Mouse (Mus musculus): ENCODE results near the gene Kxd1.

Gene Kxd1

GRCm38 (mm10) chr8:70493692-70494415, 33.9 kb downstream of the Kxd1 start:
- DNase-seq (ENCODE audit: extremely low spot score): no peak

GRCm38 (mm10) chr8:70492664-70493640, 34.8 kb downstream of the Kxd1 start, which contains the start of gene Crlf1:
Gene Crlf1, plus strand, starts transcription at chr8:70493158.
- DNase-seq (ENCODE audit: extremely low spot score): no peak

GRCm38 (mm10) chr8:70490880-70491495, 36.8 kb downstream of the Kxd1 start:
- DNase-seq (ENCODE audit: extremely low spot score): peak; percentile 35

GRCm38 (mm10) chr8:70490061-70490879, 37.5 kb downstream of the Kxd1 start:
- DNase-seq (ENCODE audit: extremely low spot score): peak; percentile 32

- DNase-seq (ENCODE audit: extremely low spot score): peak; percentile 46
Measured at GRCm38 (mm10) chr8:70489576-70489975, 38.2 kb downstream of the Kxd1 start.

GRCm38 (mm10) chr8:70488931-70489470, 38.8 kb downstream of the Kxd1 start:
- peak; percentile 37 for DNase-seq (ENCODE audit: extremely low spot score)

GRCm38 (mm10) chr8:70487993-70488796, 39.6 kb downstream of the Kxd1 start:
- peak; percentile 80 for DNase-seq (ENCODE audit: extremely low spot score)

- no peak for DNase-seq (ENCODE audit: extremely low spot score)
Measured at GRCm38 (mm10) chr8:70486941-70487520, 40.7 kb downstream of the Kxd1 start, which contains the start of gene Tmem59l. Gene Tmem59l, minus strand, starts transcription at chr8:70487358.

- no peak for DNase-seq (ENCODE audit: extremely low spot score)
Measured at GRCm38 (mm10) chr8:70486191-70486681, 41.5 kb downstream of the Kxd1 start.

GRCm38 (mm10) chr8:70482943-70483342, 44.8 kb downstream of the Kxd1 start:
- no peak for DNase-seq (ENCODE audit: extremely low spot score)

- DNase-seq (ENCODE audit: extremely low spot score): no peak
Measured at GRCm38 (mm10) chr8:70481908-70482307, 45.8 kb downstream of the Kxd1 start.

- peak; percentile 77 for DNase-seq (ENCODE audit: extremely low spot score)
Measured at GRCm38 (mm10) chr8:70477269-70477982, 50.3 kb downstream of the Kxd1 start.

GRCm38 (mm10) chr8:70476333-70477268, 51.2 kb downstream of the Kxd1 start, which contains the start of gene Klhl26:
Gene Klhl26, minus strand, starts transcription at chr8:70476968.
- peak; percentile 99 for DNase-seq (ENCODE audit: extremely low spot score)

GRCm38 (mm10) chr8:70471856-70472255, 55.9 kb downstream of the Kxd1 start:
- no peak for DNase-seq (ENCODE audit: extremely low spot score)

GRCm38 (mm10) chr8:70469938-70470337, 57.8 kb downstream of the Kxd1 start:
- no peak for DNase-seq (ENCODE audit: extremely low spot score)

GRCm38 (mm10) chr8:70469295-70469916, 58.4 kb downstream of the Kxd1 start:
- no peak for DNase-seq (ENCODE audit: extremely low spot score)

GRCm38 (mm10) chr8:70468733-70469132, 59.0 kb downstream of the Kxd1 start:
- DNase-seq (ENCODE audit: extremely low spot score): no peak
